ENCODE assay signal across 8 mouse cellular contexts in genomic region chr8:119423631-119424141, GRCm38 (mm10). TPM values are rescaled to one million over a fixed set of nuclear protein-coding genes. Genes with fewer than 3 reads are reported as not detected.
DNase-seq lines count a peak whose midpoint lies in the region; ATAC-seq lines count a peak whose summit lies in the region.

No protein-coding gene starts in this region.

- ATAC-seq in megakaryocyte-erythroid progenitor cell, adult 5-6 weeks (replicated peaks; ENCODE audit: low FRiP score, low TSS enrichment, poor library complexity, severe bottlenecking): 0 out of 2 replicates have a peak, but pooled peaks have one; percentile 19

- DNase-seq in urinary bladder, postnatal 14 days (ENCODE audit: low spot score): peak; percentile 64
- DNase-seq in urinary bladder, postnatal 4 days (ENCODE audit: low spot score in 2 of 2): no peak
- DNase-seq in heart, adult 9 months (ENCODE audit: low spot score in 2 of 2): peak; percentile 66 to 86
- DNase-seq in kidney, postnatal 14 days: peak; percentile 75
- DNase-seq in embryo, embryonic 9.5 days (ENCODE audit: extremely low spot score): no peak
- no peak for DNase-seq in MN1 (ENCODE audit: low spot score)
- DNase-seq in gastrocnemius, adult 8-10 months (ENCODE audit: low spot score in 2 of 2): no peak

RNA-seq across cellular contexts. Expression of gene Osgin1, which starts 10.2 kb away (rescaled TPM):
- total RNA-seq in megakaryocyte-erythroid progenitor cell, adult 5-6 weeks (2014; fragmentation: Nextera tagmentation): 0.15 TPM in 1 of 2 replicates, not detected in the other
- total RNA-seq in megakaryocyte-erythroid progenitor cell, adult 5-6 weeks (2017): not detected in 2 replicates
- total RNA-seq in gastrocnemius, adult 8-10 months (2022): 10 to 100 TPM in 2 of 4 experiments, 1 to 10 TPM in 2; 5.9 to 19.9 (median 10.1) TPM

RNA-seq across cellular contexts. Expression of gene Necab2, which starts 22.8 kb away (rescaled TPM):
- total RNA-seq in megakaryocyte-erythroid progenitor cell, adult 5-6 weeks (2014; fragmentation: Nextera tagmentation): not detected in 2 replicates
- total RNA-seq in megakaryocyte-erythroid progenitor cell, adult 5-6 weeks (2017): not detected in 2 replicates
- under 1 TPM in 1 of 4 experiments, not detected in 3; 0.22 TPM for total RNA-seq in gastrocnemius, adult 8-10 months (2022)

RNA-seq across cellular contexts. Expression of gene Mlycd, which starts 29.0 kb away (rescaled TPM):
- total RNA-seq in megakaryocyte-erythroid progenitor cell, adult 5-6 weeks (2014; fragmentation: Nextera tagmentation): 5.9 and 9.0 TPM in 2 replicates
- 5.8 and 6.2 TPM in 2 replicates for total RNA-seq in megakaryocyte-erythroid progenitor cell, adult 5-6 weeks (2017)
- total RNA-seq in gastrocnemius, adult 8-10 months (2022): 100 to 1,000 TPM in 1 of 4 experiments, 10 to 100 TPM in 3; 83.6 to 123 (median 95.6) TPM

Comparison
In these comparisons a context has a peak if more than half of its experiments do, and no peak if none do; other contexts are left out.
1. DNase-seq: peak in urinary bladder, postnatal 14 days (single experiment), heart, adult 9 months (2 of 2) and kidney, postnatal 14 days (single experiment); none in urinary bladder, postnatal 4 days (0 of 2), embryo, embryonic 9.5 days (single experiment), MN1 (single experiment) and gastrocnemius, adult 8-10 months (0 of 2).
2. RNA of gene Osgin1, which starts 10.2 kb away (total RNA-seq): 5.9 to 19.9 TPM in gastrocnemius, adult 8-10 months; 0.15 TPM in megakaryocyte-erythroid progenitor cell, adult 5-6 weeks; every median in the first group is over 4 times any median in the second.
3. RNA of gene Mlycd, which starts 29.0 kb away (total RNA-seq): 83.6 to 123 TPM in gastrocnemius, adult 8-10 months; 5.8 to 9.0 TPM in megakaryocyte-erythroid progenitor cell, adult 5-6 weeks; every median in the first group is over 4 times any median in the second.